Mouse (Mus musculus) liver, adult 2 months (tissue): Measurements from ENCODE around the gene Sept10. TPM values are rescaled to one million over a fixed set of nuclear protein-coding genes. Genes with fewer than 3 reads are reported as not detected.

Experiments used
- DNase-seq: peaks from one replicate; pipeline ENCODE4 v3.0.0-alpha.2; 2011; ENCODE audit warnings: low read depth, low spot score; ENCODE audit errors: extremely low read depth
- H3K27ac ChIP-seq: fragments of 200-500 bp; replicated peaks from 2 replicates; pipeline ENCODE4 v1.5.1; 2012; ENCODE audit warnings: low read depth, mild to moderate bottlenecking, control low read depth, inconsistent platforms, low read length; ENCODE audit not compliant: insufficient read depth
- H3K27me3 ChIP-seq: fragments of 200-500 bp; 2 replicates; pipeline ENCODE4 v1.6.1; 2012; ENCODE audit warnings: mild to moderate bottlenecking, moderate library complexity, low read length, inconsistent platforms; ENCODE audit not compliant: control insufficient read depth, insufficient read depth
- H3K36me3 ChIP-seq: fragments of 200-500 bp; 2 replicates; pipeline ENCODE4 v1.6.1; 2012; ENCODE audit warnings: low read length, inconsistent platforms; ENCODE audit not compliant: control insufficient read depth, insufficient read depth
- H3K4me1 ChIP-seq: fragments of 200-500 bp; 2 replicates; pipeline ENCODE4 v1.6.1; 2011; ENCODE audit warnings: low read length; ENCODE audit not compliant: control insufficient read depth, insufficient read depth
- H3K4me3 ChIP-seq: fragments of 200-500 bp; 2 replicates; pipeline ENCODE4 v1.5.1; 2011; ENCODE audit warnings: low read depth, mild to moderate bottlenecking, control low read depth, low read length, moderate library complexity; ENCODE audit not compliant: insufficient read depth
- H3K79me2 ChIP-seq: fragments of 200-500 bp; 2 replicates; pipeline ENCODE4 v1.6.1; 2012; ENCODE audit warnings: inconsistent platforms, mild to moderate bottlenecking, low read length, moderate library complexity; ENCODE audit not compliant: control insufficient read depth, insufficient read depth
- H3K9ac ChIP-seq: fragments of 200-500 bp; 2 replicates; pipeline ENCODE4 v1.6.1; 2012; ENCODE audit warnings: low read depth, mild to moderate bottlenecking, control low read depth, inconsistent platforms, low read length
- CTCF ChIP-seq: fragments of 200-500 bp; IDR thresholded peaks from 2 replicates; pipeline ENCODE4 v1.5.1; 2011; ENCODE audit warnings: low read depth, low read length, control low read depth
- POLR2A ChIP-seq: fragments of 200-500 bp; IDR thresholded peaks from 2 replicates; pipeline ENCODE4 v1.6.1; 2011; ENCODE audit warnings: low read length, control low read depth; ENCODE audit not compliant: insufficient read depth; ENCODE audit errors: extremely low read depth
- WGBS: fragments of 180-500 bp; shearing (Covaris S2); methylation state at CpG from one replicate; pipeline ENCODE4 v1.1.7; 2018; 5-methylcytosine and 5-hydroxymethylcytosine counted together
- polyA plus RNA-seq: library from polyadenylated mRNA; depleted of rRNA; stranded (reverse); fragments of >200 nt; gene quantifications from 2 replicates; pipeline ENCODE4 v1.2.3, GENCODE M21; 2012
- total RNA-seq: library from RNA; depleted of rRNA; stranded (reverse); fragments of >200 nt; gene quantifications from 2 replicates; pipeline ENCODE4 v1.2.3, GENCODE M21; 2014

Sept10 gene
- total and polyA plus RNA-seq, 2 experiments, result 6.7 to 18.7 TPM

DNA sequence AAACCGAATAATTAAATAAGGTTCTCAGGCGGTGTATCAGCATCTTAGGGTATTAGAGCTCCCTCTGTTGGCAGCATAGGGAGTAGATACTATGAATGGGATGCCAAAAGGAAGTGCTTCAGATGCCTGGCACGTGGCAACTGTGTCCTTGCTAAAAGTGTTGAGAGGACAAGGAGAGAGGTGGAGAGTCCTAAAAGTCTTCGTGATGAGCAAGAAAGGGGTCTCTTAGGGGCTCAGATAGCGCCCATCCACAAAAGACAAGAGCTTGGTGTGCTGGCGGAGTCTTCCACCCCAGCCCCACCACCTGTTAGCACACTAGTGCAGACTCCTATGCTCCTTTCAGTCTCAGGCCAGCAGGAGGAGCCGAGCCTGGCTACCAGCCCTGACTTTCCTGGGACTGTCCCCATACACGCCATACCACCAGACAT lies 71.7 kb downstream of the Sept10 start:
- peaks cover 5% of the 10 kb centered on the region for H3K4me1 ChIP-seq
- no peak overlapping the region for H3K27ac ChIP-seq
- H3K36me3 ChIP-seq, result no peaks in the 10 kb centered on the region
- 22% methylated on average over 8 of the region's 8 CpGs for WGBS
- no peak overlapping the region for H3K9ac ChIP-seq
- TF ChIP-seq CTCF (peak; percentile 35; the same call in 1 of the 2 replicates), POLR2A (no peak)
- no peaks in the 10 kb centered on the region for H3K79me2 ChIP-seq
- DNase-seq, result peak; percentile 50
- no peak overlapping the region for H3K4me3 ChIP-seq
- H3K27me3 ChIP-seq, result no peaks in the 10 kb centered on the region

DNA sequence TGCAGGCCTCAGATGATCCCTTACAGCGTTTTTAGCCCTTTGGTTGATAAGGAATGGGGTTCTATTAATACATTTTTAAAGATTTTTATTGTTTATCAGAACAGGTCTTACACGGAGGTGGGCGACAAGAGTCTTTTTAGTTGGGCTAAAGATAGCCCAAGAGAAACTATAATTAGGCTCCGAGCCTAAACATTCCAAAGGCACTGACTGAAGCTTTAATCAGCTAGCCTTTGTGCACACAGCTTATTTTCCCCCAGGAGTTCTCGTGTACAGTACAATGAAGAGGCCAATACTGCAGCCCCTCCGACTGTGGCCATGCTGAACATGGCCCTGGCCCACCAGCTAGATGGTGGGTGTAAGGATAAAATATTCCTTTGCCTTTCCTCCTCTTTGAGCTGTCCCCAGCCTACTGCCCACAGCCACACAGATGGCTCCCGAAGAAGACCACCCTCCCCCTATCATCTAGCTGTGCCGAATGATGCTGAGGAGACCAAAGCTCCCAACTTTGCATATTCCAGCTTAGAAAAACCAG lies 88.1 kb downstream of the Sept10 start:
- no peak for TF ChIP-seq POLR2A
- TF ChIP-seq CTCF, result no peak
- H3K79me2 ChIP-seq, result no peaks in the 10 kb centered on the region
- DNase-seq, result no peak
- H3K9ac ChIP-seq, result no peak overlapping the region
- H3K4me3 ChIP-seq, result no peak overlapping the region
- 81% methylated on average over 8 of the region's 8 CpGs for WGBS
- H3K27me3 ChIP-seq, result no peaks in the 10 kb centered on the region
- no peak overlapping the region for H3K27ac ChIP-seq
- no peaks in the 10 kb centered on the region for H3K4me1 ChIP-seq
- no peaks in the 10 kb centered on the region for H3K36me3 ChIP-seq

DNA sequence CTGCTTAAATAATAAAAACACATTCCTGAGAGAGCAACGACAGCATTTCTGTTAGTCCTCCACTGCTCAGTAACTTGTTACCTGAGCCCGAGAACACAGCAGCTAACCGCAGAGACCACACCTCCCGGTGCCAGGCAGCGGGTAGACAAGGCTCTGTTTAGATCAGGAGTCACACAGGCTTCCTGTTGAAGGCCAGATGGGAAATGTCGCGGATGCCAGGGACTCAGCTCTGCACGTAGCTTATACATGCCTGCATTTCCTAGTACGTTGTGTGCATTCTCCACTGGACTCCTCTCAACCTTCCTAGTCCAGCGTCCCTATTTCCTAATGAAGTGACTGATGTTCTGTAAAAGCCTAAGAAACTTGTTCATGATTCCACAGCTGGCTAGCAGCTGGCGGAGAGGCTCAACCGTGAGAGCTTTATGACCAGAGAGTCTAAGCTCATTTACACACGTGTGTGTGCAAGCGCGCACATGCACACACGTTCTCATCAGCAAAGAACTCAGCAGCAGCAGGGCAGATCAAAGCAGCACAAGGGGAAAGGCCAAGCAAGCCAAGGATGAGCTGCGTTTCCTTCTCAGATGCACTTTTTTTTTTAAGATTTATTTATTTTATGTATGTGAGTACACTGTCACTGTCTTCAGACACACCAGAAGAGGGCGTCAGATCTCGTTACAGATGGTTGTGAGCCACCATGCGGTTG lies 89.6 kb downstream of the Sept10 start:
- no peaks in the 10 kb centered on the region for H3K79me2 ChIP-seq
- no peak for TF ChIP-seq CTCF
- TF ChIP-seq POLR2A, result no peak
- H3K27me3 ChIP-seq, result no peaks in the 10 kb centered on the region
- no peak overlapping the region for H3K9ac ChIP-seq
- no peak for DNase-seq
- no peak overlapping the region for H3K27ac ChIP-seq
- 80% methylated on average over 20 of the region's 20 CpGs for WGBS
- no peaks in the 10 kb centered on the region for H3K36me3 ChIP-seq
- H3K4me3 ChIP-seq, result no peak overlapping the region
- no peaks in the 10 kb centered on the region for H3K4me1 ChIP-seq

DNA sequence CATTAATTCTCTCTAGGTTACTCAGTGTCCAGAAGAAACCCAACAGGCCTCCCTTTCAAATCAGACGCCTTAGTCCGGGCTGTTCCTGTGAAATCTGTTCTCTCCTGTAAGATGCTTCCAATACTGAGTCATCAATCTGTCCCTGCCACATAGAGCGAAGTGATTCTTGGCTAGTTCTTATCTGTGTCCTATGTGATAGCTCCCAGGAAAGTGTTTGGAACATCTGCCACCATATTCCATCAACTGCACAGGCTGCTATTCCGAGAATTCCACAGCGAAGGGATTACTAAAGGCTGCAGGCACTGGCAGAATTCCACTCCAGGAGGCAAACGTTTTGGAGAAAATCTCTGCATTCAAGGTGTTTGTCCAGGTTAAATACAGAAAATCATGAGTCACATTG lies 94.0 kb downstream of the Sept10 start:
- no peak for DNase-seq
- H3K4me1 ChIP-seq, result no peaks in the 10 kb centered on the region
- no peaks in the 10 kb centered on the region for H3K36me3 ChIP-seq
- H3K4me3 ChIP-seq, result no peak overlapping the region
- H3K27me3 ChIP-seq, result no peaks in the 10 kb centered on the region
- WGBS, result 65% methylated on average over 6 of the region's 6 CpGs
- no peak overlapping the region for H3K9ac ChIP-seq
- TF ChIP-seq CTCF (no peak), POLR2A (no peak)
- no peak overlapping the region for H3K27ac ChIP-seq
- no peaks in the 10 kb centered on the region for H3K79me2 ChIP-seq

DNA sequence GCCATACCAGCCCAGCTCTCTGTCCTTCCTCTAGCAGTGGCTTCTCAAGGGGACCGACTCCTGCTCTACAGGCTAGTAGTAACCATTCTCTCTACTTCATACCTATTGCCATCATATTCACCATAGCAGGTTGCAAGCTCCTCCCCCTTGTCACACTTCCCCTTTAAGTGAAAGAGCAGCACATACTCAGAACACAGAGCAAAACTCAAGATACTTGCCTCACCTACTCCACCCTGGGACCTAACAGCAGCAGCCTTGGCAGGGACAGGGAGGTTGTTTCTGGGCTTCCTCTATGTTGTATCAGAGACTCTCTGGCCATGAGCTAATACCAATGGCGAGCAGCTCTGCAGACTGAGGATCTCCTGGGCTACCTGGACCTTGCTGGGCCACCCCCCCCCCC lies 96.2 kb downstream of the Sept10 start:
- no peaks in the 10 kb centered on the region for H3K4me1 ChIP-seq
- no peak overlapping the region for H3K9ac ChIP-seq
- no peak for DNase-seq
- H3K4me3 ChIP-seq, result no peak overlapping the region
- H3K79me2 ChIP-seq, result no peaks in the 10 kb centered on the region
- WGBS, result 87% methylated on average over 2 of the region's 2 CpGs
- H3K36me3 ChIP-seq, result no peaks in the 10 kb centered on the region
- no peak overlapping the region for H3K27ac ChIP-seq
- TF ChIP-seq CTCF (no peak), POLR2A (no peak)
- H3K27me3 ChIP-seq, result no peaks in the 10 kb centered on the region

DNA sequence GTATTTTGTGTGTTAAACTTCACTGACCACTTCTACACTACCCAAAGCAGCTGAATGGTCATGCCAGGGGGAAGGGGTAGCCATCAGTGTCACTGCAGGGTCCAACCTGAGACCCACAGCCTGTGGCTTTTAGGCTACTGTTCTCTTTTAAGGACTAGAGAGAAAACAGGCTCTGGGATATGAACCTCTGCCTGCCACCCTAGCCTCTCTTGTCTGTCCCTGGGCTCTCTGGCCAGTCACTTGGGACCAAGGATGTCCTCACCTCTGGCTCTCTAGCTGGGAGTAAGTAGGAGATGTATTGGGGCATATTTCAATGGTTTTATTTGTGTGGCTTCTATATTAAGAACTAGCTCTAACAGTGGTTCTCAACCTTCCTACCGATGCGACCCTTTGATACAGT lies 101.8 kb downstream of the Sept10 start:
- Histone ChIP-seq H3K4me1 (no peaks in the 10 kb centered on the region), H3K27me3 (no peaks in the 10 kb centered on the region), H3K36me3 (no peaks in the 10 kb centered on the region), H3K4me3 (no peak overlapping the region), H3K79me2 (no peaks in the 10 kb centered on the region), H3K27ac (no peak overlapping the region), H3K9ac (no peak overlapping the region)
- DNase-seq, result no peak
- no peak for TF ChIP-seq POLR2A
- TF ChIP-seq CTCF, result no peak
- WGBS, result 85% methylated on average over 2 of the region's 2 CpGs
